Mouse (Mus musculus) kidney, embryonic 16.5 days (tissue): ENCODE measurements around the gene Tgif2. TPM values are rescaled to one million over a fixed set of nuclear protein-coding genes. Genes with fewer than 3 reads are reported as not detected.
"Not testable (repeated sequence)": the region's sequence is repeated elsewhere in the genome, so short reads cannot be mapped to it uniquely, and the experiment has no call there.

Experiments
- ATAC-seq: fragments of 200-750 bp; cut with Nextera tagmentation; 2 replicates; pipeline ENCODE4 v1.8.0; 2017; ENCODE audit warnings: moderate TSS enrichment; ENCODE audit not compliant: low FRiP score, low TSS enrichment
- H3K27ac ChIP-seq: fragments of 300-500 bp; sonication (generic); 2 replicates; pipeline ENCODE4 v1.5.1; 2014; ENCODE audit warnings: low read length
- H3K27me3 ChIP-seq: fragments of 300-500 bp; sonication (generic); 2 replicates; pipeline ENCODE4 v1.6.1; 2014; ENCODE audit warnings: low read length, control low read depth, mixed read lengths; ENCODE audit not compliant: insufficient read depth
- H3K36me3 ChIP-seq: fragments of 300-500 bp; sonication (generic); 2 replicates; pipeline ENCODE4 v1.6.1; 2014; ENCODE audit warnings: low read length, control low read depth, mixed read lengths; ENCODE audit not compliant: insufficient read depth
- H3K4me1 ChIP-seq: fragments of 300-500 bp; sonication (generic); 2 replicates; pipeline ENCODE4 v1.6.1; 2014; ENCODE audit warnings: low read length, control low read depth, mixed read lengths; ENCODE audit not compliant: insufficient read depth
- H3K4me2 ChIP-seq: fragments of 300-500 bp; sonication (generic); replicated peaks from 2 replicates; pipeline ENCODE4 v1.6.1; 2014; ENCODE audit warnings: low read depth, low read length
- H3K4me3 ChIP-seq: fragments of 300-500 bp; sonication (generic); 2 replicates; pipeline ENCODE4 v1.5.1; 2014; ENCODE audit warnings: mild to moderate bottlenecking, low read length
- H3K9ac ChIP-seq: fragments of 300-500 bp; sonication (generic); replicated peaks from 2 replicates; pipeline ENCODE4 v1.6.1; 2014; ENCODE audit warnings: low read length
- H3K9me3 ChIP-seq: fragments of 300-500 bp; sonication (generic); 2 replicates; pipeline ENCODE4 v1.6.1; 2016; ENCODE audit warnings: low read length, control low read depth
- WGBS: fragments of 180-500 bp; shearing (Covaris S2); extraction: QIAGEN DNeasy Blood & Tissue Kit; methylation state at CpG from one replicate; pipeline ENCODE4 v1.1.7; 2014; 5-methylcytosine and 5-hydroxymethylcytosine counted together
- polyA plus RNA-seq: library from polyadenylated mRNA; unstranded; fragments of >200 nt; fragmentation: Nextera tagmentation; extraction: Ambion mirVana; gene quantifications from 2 replicates; pipeline ENCODE4 v1.2.1, GENCODE M21; 2015

The Tgif2 gene
- polyA plus RNA-seq, 1 experiment from 2014 or later, result 69.5 TPM

GRCm38 (mm10) chr2:156899184-156899583 lies 59.4 kb downstream of the Tgif2 start:
- Histone ChIP-seq H3K4me1 (no peaks in the 10 kb centered on the region), H3K27me3 (no peaks in the 10 kb centered on the region), H3K9me3 (no peaks in the 10 kb centered on the region), H3K4me3 (no peak overlapping the region), H3K4me2 (no peak overlapping the region), H3K36me3 (no peaks in the 10 kb centered on the region), H3K9ac (no peak overlapping the region), H3K27ac (no peak overlapping the region)
- WGBS, result 51% methylated on average over 4 of the region's 4 CpGs
- no peak for ATAC-seq

- 69% methylated on average over 2 of the region's 2 CpGs for WGBS
Measured at GRCm38 (mm10) chr2:156901344-156901743, 61.5 kb downstream of the Tgif2 start.

GRCm38 (mm10) chr2:156901883-156902282 lies 62.1 kb downstream of the Tgif2 start:
- 71% methylated on average over 6 of the region's 6 CpGs for WGBS
- no peaks in the 10 kb centered on the region for H3K36me3 ChIP-seq
- H3K4me2 ChIP-seq, result no peak overlapping the region
- H3K27ac ChIP-seq, result no peak overlapping the region
- no peak for ATAC-seq
- H3K27me3 ChIP-seq, result no peaks in the 10 kb centered on the region
- H3K4me3 ChIP-seq, result no peak overlapping the region
- no peaks in the 10 kb centered on the region for H3K9me3 ChIP-seq
- no peaks in the 10 kb centered on the region for H3K4me1 ChIP-seq
- no peak overlapping the region for H3K9ac ChIP-seq

More at GRCm38 (mm10) chr2:156901344-156901743, 61.5 kb downstream of the Tgif2 start:
- Histone ChIP-seq H3K36me3 (no peaks in the 10 kb centered on the region), H3K9me3 (no peaks in the 10 kb centered on the region), H3K4me1 (no peaks in the 10 kb centered on the region), H3K27ac (no peak overlapping the region), H3K4me2 (no peak overlapping the region), H3K9ac (no peak overlapping the region), H3K27me3 (no peaks in the 10 kb centered on the region), H3K4me3 (no peak overlapping the region)
- no peak for ATAC-seq

- ATAC-seq, H3K4me2 ChIP-seq, H3K27me3 ChIP-seq, H3K9ac ChIP-seq, H3K4me3 ChIP-seq, H3K27ac ChIP-seq, H3K9me3 ChIP-seq, H3K4me1 ChIP-seq, H3K36me3 ChIP-seq: not testable (repeated sequence)
- 76% methylated on average over 4 of the region's 4 CpGs for WGBS
Measured at GRCm38 (mm10) chr2:156902411-156902810, 62.6 kb downstream of the Tgif2 start.

GRCm38 (mm10) chr2:156903367-156903766 lies 63.6 kb downstream of the Tgif2 start:
- H3K36me3 ChIP-seq, result no peaks in the 10 kb centered on the region
- WGBS, result 37% methylated on average over 2 of the region's 2 CpGs
- no peaks in the 10 kb centered on the region for H3K27me3 ChIP-seq
- no peaks in the 10 kb centered on the region for H3K4me1 ChIP-seq
- no peak overlapping the region for H3K9ac ChIP-seq
- H3K9me3 ChIP-seq, result no peaks in the 10 kb centered on the region
- ATAC-seq, result no peak
- no peak overlapping the region for H3K4me2 ChIP-seq
- H3K27ac ChIP-seq, result no peak overlapping the region
- H3K4me3 ChIP-seq, result no peak overlapping the region

Other genes starting within 250 kb of the Tgif2 start
- gene Dlgap4, start 226.3 kb upstream of the Tgif2 start, polyA plus RNA-seq, result 68.2 and 68.5 TPM in 2 replicates
- 447 and 578 TPM in 2 replicates for gene Myl9, start 64.6 kb upstream of the Tgif2 start, polyA plus RNA-seq
- gene 4930518I15Rik, start 17.9 kb downstream of the Tgif2 start, polyA plus RNA-seq, result 8.0 and 9.9 TPM in 2 replicates
- gene Rab5if, start 23.1 kb downstream of the Tgif2 start, polyA plus RNA-seq, result 167 and 168 TPM in 2 replicates
- 0.14 and 0.36 TPM in 2 replicates for gene Sla2, start 47.2 kb downstream of the Tgif2 start, polyA plus RNA-seq
- gene Ndrg3, start 152.0 kb downstream of the Tgif2 start, polyA plus RNA-seq, result 57.7 and 57.9 TPM in 2 replicates
- gene Dsn1, start 167.1 kb downstream of the Tgif2 start, polyA plus RNA-seq, result 37.9 and 40.2 TPM in 2 replicates
- gene Soga1, start 239.2 kb downstream of the Tgif2 start, polyA plus RNA-seq, result 2.5 and 3.6 TPM in 2 replicates
- 0.53 and 0.71 TPM in 2 replicates for gene Tldc2, start 247.0 kb downstream of the Tgif2 start, polyA plus RNA-seq